Mouse (Mus musculus) adrenal gland, adult 18-20 months (tissue): Measurements from ENCODE around the gene Tanc2. TPM values are rescaled to one million over a fixed set of nuclear protein-coding genes. Genes with fewer than 3 reads are reported as not detected.

ENCODE experiments used
- microRNA-seq, 2 experiments: library from miRNA; unstranded; fragments of <30 nt; microRNA quantifications; one replicate each; pipeline ENCODE4 v1.2.0; 2021; ENCODE audit warnings: borderline number of aligned reads in 2 of 2
- total RNA-seq, 2 experiments: library from RNA; stranded (reverse); gene quantifications; 1 replicate in 1 of 2; 2 replicates in 1 of 2; pipeline ENCODE4 v1.2.3; 2021

Gene Tanc2
- total RNA-seq, 2 experiments from 2014 or later: 10.6 to 16.0 TPM

Small RNAs within 50 kb of the gene (microRNA-seq; reads per million reads assigned to microRNA genes)
- gene Gm23990: 0 reads per million in 2 experiments

Other genes with a start within 250 kb of the Tanc2 start
- gene March10, start 133.3 kb upstream of the Tanc2 start, total RNA-seq: not detected